Mouse (Mus musculus) cortical plate, adult 2 months (tissue): ENCODE data around the gene Tmub2.

Source experiments
- CTCF ChIP-seq: fragments of 200-500 bp; IDR thresholded peaks from 2 replicates; pipeline ENCODE4 v1.5.1; 2011; ENCODE audit warnings: mild to moderate bottlenecking, control low read depth, low read length; ENCODE audit not compliant: insufficient read depth; ENCODE audit errors: extremely low read depth
- POLR2A ChIP-seq: fragments of 200-500 bp; IDR thresholded peaks from 2 replicates; pipeline ENCODE4 v1.6.1; 2011; ENCODE audit warnings: mild to moderate bottlenecking, low read length, control low read depth; ENCODE audit not compliant: insufficient read depth; ENCODE audit errors: extremely low read depth

DNA sequence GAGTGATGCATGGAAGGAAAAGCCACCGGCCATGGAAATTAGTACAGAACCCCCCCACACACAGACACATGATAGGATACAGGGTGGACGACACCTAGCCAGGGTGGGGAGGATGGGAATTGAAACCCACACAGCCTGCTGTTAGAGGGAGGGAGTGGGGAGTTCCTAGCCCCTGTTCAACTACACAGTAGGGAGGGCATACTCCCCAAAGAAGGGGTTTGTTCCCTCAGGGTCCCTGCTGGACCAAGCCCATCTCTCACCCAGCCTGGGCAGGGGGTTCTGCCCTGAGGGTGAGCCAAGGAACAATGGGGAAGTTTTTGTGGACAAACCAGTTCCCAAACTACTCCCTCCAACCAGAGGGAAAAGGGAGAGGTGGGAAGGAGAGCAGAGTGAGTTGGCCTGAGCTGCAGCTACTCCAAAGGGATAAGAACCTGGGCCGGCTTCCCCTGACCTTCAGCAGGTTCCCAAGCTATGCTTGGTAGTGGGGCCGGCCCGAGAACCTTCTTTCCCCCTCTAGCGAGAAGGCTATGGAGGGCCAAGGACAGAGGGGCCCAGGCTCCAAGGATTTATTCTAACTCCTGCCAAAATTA lies 4.9 kb downstream of the Tmub2 start:
- TF ChIP-seq CTCF (no peak), POLR2A (no peak)
